Mouse (Mus musculus): Measurements from ENCODE around the gene Meltf.

Gene Meltf

DNA sequence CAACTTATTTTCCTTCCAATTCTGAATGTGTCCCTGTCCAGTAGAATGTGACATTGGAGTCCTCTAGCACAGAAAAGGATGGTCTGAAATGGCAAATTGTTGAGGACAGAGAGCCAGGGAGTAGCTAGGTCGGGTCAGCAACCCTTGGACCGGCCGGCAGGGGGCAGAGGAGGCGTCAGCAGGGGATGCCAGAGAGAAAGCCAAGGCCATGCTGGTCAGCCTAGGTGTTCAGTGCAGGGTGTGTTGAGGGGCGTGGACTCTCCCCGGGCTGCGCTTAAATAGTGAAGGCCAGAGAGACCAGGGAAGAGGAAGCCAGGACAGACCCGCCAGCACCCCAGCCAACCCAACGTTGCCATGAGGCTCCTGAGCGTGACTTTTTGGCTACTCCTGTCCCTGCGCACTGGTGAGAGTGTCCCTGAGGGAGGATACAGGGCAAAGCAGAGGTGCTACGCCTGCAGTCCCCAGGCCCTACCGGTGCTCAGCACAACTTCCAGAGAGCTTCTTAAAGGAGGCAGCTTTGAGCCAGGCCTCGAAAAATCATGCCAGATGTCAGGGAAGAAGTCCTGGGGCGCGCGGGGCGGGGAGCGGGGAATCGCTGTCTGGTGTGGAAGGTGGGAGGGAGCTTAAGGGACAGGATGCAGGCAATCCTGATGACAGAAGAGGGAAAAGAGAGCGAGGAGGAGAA, at the start of gene Meltf:
TSS of gene Meltf (plus strand) at position 238 of the 685 bp plus-strand sequence.
- no peak for DNase-seq (ENCODE audit: low spot score)

- DNase-seq (ENCODE audit: low spot score) = no peak
Observed at GRCm38 (mm10) chr16:31830726-31831125, 47.9 kb upstream of the Meltf start.

DNA sequence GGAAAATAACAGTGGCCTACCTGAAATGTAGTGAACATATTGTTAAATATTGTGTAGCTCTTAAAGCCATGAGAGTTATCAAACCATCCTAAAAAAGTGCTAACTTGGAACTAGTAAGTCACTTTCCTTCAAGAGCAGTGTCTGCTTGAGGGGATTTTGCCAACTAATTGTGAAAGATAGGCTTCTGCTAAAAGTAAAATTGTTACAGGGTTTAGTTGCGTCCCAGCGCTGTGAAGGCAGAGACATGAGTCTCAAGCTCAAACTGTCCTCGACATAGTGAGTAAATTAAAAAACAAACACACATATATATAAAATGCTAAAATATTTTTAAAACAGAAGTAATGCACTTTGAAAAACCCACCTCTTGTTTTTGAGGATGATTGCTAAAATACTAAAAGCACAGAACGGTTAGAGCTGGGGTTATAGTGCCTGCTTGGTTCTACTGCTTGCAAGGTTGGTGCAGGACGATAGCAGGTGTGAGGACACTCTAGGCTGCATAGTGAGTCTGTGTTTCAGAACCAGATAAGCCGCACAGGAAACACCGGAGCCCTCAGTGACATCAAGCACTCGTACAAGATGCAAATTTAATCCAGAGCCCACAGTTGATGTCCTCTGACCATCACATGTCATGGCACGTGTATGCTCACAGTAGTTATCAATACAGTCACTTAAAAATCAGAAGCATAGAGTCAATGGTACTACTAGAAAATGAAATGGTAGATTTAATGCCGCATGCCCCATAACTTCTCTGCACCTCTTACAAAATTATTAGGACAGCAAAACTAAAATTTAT, 45.8 kb upstream of the Meltf start:
- no peak for DNase-seq (ENCODE audit: low spot score)

DNA sequence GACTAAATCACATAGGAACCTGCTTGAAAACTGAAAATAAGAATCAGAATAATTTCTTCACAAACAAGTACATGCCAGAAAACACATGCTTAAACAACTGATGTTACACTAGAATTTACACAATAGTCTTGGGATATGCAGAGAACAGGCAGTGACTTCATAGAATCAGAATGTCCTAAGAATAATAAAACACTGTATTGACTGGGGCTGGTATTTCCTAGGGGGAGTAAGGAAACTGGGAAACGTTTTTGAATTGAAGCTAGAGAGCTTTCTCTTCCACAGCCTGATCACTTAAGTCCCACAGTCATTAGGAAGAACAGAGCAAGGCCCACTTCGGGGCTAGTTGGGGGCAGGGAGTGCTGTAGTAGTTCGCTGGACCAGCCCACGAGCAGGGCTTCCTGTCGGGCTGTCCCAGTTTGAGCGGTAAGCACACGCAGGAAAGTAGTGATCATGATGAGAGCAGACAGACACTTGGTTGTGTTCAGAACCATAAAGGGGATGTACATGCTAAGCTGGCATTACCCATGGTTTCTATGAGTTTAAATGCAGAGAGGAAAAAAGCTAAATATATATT, 44.5 kb upstream of the Meltf start:
- DNase-seq (ENCODE audit: low spot score) = no peak

DNA sequence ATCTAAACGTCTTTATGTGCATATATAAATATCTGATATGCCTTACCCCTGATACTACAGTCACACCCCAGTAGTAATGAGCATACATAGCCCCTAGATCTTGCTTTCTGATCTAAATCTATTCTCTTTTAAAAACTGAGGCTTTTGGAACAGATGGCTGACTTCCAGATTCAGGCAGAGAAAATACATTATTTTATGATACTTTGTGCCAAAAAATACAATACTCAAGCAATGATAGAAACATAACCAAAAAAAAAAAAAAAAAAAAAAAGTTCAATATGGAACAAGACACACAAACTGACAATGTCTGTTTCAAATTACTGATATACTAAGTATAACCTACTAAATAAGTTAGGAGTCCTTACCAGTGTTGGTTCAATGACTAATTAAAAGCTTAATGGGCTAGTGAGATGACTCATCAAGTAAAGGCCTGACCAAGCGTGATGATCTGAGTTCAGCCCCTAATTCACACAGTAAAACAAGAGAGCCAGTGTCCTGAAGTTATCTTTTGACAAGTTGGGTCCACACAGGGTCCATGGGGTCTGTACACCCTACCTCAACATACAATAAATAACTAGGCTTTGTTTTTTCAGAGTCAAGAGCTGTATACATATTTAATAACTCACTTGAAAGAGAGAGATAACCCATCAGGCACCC, 43.8 kb upstream of the Meltf start:
- DNase-seq (ENCODE audit: low spot score) = no peak

- DNase-seq (ENCODE audit: low spot score) = no peak
Observed at GRCm38 (mm10) chr16:31837362-31837761, 41.2 kb upstream of the Meltf start.

DNA sequence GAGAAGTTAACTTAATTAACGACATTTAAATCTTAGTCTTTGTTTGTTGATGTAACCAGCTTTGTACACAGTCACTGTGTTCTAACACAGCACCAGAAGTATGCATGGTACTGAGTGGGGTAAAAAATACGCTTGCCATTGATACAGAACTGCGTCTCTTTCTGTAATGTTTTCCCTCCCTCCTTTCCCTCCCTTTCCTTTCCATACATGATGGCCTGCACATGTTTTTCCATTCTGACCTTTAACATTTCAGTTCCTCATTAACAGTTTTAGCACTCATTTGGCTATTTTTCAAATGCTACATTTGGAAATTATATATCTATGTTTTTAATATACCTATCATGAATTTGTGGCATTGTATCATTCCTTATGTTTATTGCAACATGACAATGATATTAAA, 34.4 kb upstream of the Meltf start:
- DNase-seq (ENCODE audit: low spot score) = no peak

- DNase-seq (ENCODE audit: low spot score) = no peak
Observed at GRCm38 (mm10) chr16:31846763-31847162, 31.8 kb upstream of the Meltf start.

GRCm38 (mm10) chr16:31863920-31864319, 14.7 kb upstream of the Meltf start:
- DNase-seq (ENCODE audit: low spot score) = no peak

- no peak for DNase-seq (ENCODE audit: low spot score)
Observed at GRCm38 (mm10) chr16:31865242-31865641, 13.4 kb upstream of the Meltf start.

DNA sequence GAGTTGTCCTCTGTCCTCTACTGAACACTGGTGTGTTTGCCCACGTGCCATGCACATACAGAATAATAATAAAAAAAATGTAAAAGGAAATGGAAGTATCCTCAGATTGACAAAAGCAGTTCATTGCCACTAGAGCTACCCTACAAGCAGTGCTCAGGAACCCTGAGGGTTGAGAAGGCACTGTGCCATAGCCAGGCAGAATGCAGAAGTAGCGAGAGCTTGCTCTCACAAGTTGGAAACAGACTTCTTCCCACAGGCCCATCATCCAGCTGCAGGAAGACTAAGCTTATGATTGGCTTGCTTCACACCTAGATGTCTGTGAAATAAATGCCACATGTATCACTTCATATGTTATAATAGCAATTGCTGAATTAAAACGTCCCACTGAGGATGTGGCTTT, 11.7 kb upstream of the Meltf start:
- DNase-seq (ENCODE audit: low spot score) = no peak

DNA sequence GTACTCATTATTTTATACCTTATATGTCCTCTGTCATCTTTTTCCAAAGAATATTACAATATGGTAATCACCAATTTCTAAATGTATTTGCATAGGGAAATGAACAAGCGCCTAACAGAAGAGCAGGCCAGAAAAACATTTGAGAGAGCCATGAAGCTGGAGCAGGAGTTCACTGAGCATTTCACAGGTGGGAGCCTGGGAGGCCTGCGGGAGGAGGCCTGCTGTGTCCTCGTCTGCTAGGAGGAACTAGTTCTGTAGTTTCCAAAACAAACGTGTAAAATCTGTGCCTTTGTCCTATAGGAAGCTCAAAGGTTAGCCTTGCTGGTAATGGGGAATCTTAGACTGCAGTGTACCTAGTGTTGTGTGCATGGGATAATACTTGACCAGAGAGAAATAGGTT, 10.9 kb upstream of the Meltf start:
- DNase-seq (ENCODE audit: low spot score) = no peak

- DNase-seq (ENCODE audit: low spot score) = no peak
Observed at GRCm38 (mm10) chr16:31873721-31874120, 4.9 kb upstream of the Meltf start.

DNA sequence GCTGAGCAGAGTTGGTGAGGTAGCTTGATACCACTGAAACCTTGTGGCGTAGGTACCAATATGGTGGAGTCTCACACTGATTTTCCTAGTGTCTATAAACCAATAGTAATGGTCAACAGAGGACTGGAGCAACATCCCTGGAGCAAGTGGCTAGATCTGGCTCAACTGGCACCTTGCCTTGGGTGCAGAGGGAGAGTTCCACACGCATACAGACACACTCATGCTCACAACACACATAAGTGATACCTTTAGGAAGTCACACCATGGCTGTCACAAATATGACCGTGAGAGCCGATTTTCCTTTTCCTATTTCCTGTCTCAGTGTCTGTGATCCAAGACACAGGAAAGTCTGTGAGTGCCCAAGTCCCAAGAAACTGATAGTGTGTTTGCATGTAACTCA, 3.2 kb upstream of the Meltf start:
- DNase-seq (ENCODE audit: low spot score) = no peak

- DNase-seq (ENCODE audit: low spot score) = no peak
Observed at GRCm38 (mm10) chr16:31876386-31876785, 2.2 kb upstream of the Meltf start.

DNA sequence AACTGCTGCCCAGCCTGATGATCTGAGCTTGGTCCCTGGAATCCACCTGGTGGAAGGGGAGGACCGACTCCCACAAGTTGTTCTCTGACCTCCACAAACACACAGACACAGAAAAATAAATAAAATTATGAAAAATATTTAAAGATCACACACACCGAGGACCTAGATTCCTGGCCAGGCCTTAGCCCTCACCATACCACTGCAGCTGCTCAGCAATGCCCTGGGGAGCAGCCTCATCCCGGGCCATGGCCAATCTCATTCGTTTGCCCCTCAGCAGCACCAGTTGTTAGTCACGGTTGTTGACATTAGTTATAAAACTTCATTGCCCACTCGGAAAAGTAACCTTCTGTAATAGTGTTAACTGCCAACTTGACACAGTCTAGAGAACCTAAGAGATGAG, 558 bp upstream of the Meltf start:
- DNase-seq (ENCODE audit: low spot score) = no peak

GRCm38 (mm10) chr16:31880146-31880840, 1.7 kb downstream of the Meltf start:
- DNase-seq (ENCODE audit: low spot score) = no peak

- DNase-seq (ENCODE audit: low spot score) = no peak
Observed at GRCm38 (mm10) chr16:31882381-31882908, 3.8 kb downstream of the Meltf start.

DNA sequence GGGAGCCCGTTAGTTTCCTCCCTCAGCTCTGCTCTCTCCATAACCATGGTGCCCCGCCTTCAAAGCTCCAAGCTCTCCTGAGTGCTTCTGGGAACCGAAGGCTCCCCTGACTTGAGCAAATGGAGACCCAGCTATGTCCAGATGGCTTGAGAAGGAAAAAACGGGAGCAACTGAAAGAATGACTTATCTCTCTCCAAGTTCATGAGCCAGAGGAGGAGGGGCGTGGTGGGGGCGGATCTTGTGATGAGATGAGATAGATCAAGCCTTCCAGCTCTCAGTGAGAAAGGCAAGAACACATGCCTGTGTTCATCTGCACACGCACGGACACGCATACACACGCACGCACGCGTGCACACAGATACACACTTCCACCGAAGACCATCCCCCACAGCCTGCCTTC, 4.7 kb downstream of the Meltf start:
- no peak for DNase-seq (ENCODE audit: low spot score)

- DNase-seq (ENCODE audit: low spot score) = no peak
Observed at GRCm38 (mm10) chr16:31883902-31884301, 5.3 kb downstream of the Meltf start.

GRCm38 (mm10) chr16:31890907-31891306, 12.3 kb downstream of the Meltf start:
- DNase-seq (ENCODE audit: low spot score) = no peak
